Mouse (Mus musculus) G1E (cell line): ENCODE results near the gene Trim80.

ENCODE experiments used
- GATA1 ChIP-seq: IDR thresholded peaks from 2 replicates; pipeline ENCODE4 v1.6.1; 2012; ENCODE audit warnings: borderline replicate concordance, low read length, inconsistent platforms, mixed read lengths
- POLR2AphosphoS5 ChIP-seq: IDR thresholded peaks from 2 replicates; pipeline ENCODE4 v1.6.1; 2012; ENCODE audit warnings: low read depth, low read length, inconsistent platforms; ENCODE audit not compliant: insufficient replicate concordance

DNA sequence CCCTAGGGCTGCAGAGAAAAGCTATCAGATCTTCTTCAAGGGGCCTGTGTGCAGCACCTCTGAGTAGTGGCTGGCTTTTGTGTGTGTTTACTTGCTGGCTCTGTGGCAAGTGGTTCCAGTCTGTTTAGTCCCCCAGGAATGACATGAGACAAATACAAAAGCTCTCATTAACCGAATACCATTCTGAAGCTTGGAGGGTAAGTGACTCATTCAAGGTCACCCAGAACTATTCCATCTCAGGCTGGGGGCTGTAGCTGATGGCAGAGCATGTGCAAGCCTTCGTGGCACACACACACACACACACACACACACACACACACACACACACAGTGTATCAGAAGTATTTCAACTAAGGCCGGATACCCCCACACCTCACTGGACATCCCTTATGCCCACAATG, 40.2 kb upstream of the Trim80 start:
- TF ChIP-seq GATA1 (no peak), POLR2AphosphoS5 (no peak)
